Comparison of ENCODE assay signal across 9 mouse cellular contexts in genomic region chr3:102701902-102702544, GRCm38 (mm10). TPM values are rescaled to one million over a fixed set of nuclear protein-coding genes. Genes with fewer than 3 reads are reported as not detected.
DNase-seq lines count a peak whose midpoint lies in the region; ATAC-seq and TF ChIP-seq lines count a peak whose summit lies in the region.
"Had no signal": no experiment of that assay in that cellular context is flagged by ENCODE, and none has a peak within 500 bp of the region (broad histone marks: within the 10 kb centered on the region; RNA-seq: fewer than 3 reads in every experiment).

No protein-coding gene starts in this region.

- no peak overlapping the region for H3K27ac ChIP-seq in midbrain, embryonic 14.5 days (replicated peaks; ENCODE audit: low read depth, low read length)
- H3K27ac ChIP-seq in midbrain, embryonic 16.5 days (ENCODE audit: low read length): no peak overlapping the region
- no peak overlapping the region for H3K27ac ChIP-seq in liver, embryonic 14.5 days

- TF ChIP-seq CTCF in liver, embryonic 14.5 days (IDR thresholded peaks at IDR 0.05; ENCODE audit: low read depth): peak; percentile 75

- no peak overlapping the region for H3K4me3 ChIP-seq in midbrain, embryonic 14.5 days (replicated peaks; ENCODE audit: low read depth, low read length)
- H3K4me3 ChIP-seq in midbrain, embryonic 16.5 days (ENCODE audit: low read depth, low read length): no peak overlapping the region
- no peak overlapping the region for H3K4me3 ChIP-seq in liver, embryonic 14.5 days (ENCODE audit: insufficient read depth in 1 of 2, low read depth in 2 of 2, low read length in 2 of 2)
- H3K4me3 ChIP-seq: myocyte had no signal

- no peaks in the 10 kb centered on the region for H3K36me3 ChIP-seq in midbrain, embryonic 14.5 days (ENCODE audit: control insufficient read depth, insufficient read depth, low read length)
- no peaks in the 10 kb centered on the region for H3K36me3 ChIP-seq in midbrain, embryonic 16.5 days (ENCODE audit: control insufficient read depth, insufficient read depth, low read length)
- no peaks in the 10 kb centered on the region for H3K36me3 ChIP-seq in liver, embryonic 14.5 days (replicated peaks; ENCODE audit: control insufficient read depth, insufficient read depth, low read depth)

- no peak overlapping the region for H3K9ac ChIP-seq in midbrain, embryonic 14.5 days (replicated peaks; ENCODE audit: low read length)
- no peak overlapping the region for H3K9ac ChIP-seq in midbrain, embryonic 16.5 days (ENCODE audit: low read depth, low read length)
- no peak overlapping the region for H3K9ac ChIP-seq in liver, embryonic 14.5 days (replicated peaks)

- peak; percentile 61 for DNase-seq in midbrain, embryonic 14.5 days
- DNase-seq in adipocyte (ENCODE audit: low spot score): peak; percentile 44
- DNase-seq in embryo, embryonic 9.5 days (ENCODE audit: extremely low spot score): peak; percentile 51
- peak; percentile 88 for DNase-seq in induced T-regulatory cell, adult 2 months (ENCODE audit: low read depth)
- peak; percentile 36 to 44 (median 37) for DNase-seq in liver, embryonic 14.5 days (ENCODE audit: low read depth in 3 of 3, low spot score in 3 of 3)
- peak; percentile 37 to 52 for DNase-seq in right cerebral cortex, adult 2 months (ENCODE audit: low spot score in 2 of 2)
- no peak for DNase-seq in urinary bladder, adult 2 months (ENCODE audit: low spot score)

- no peaks in the 10 kb centered on the region for H3K27me3 ChIP-seq in midbrain, embryonic 14.5 days (ENCODE audit: control insufficient read depth, insufficient read depth, low read length)
- H3K27me3 ChIP-seq in midbrain, embryonic 16.5 days (ENCODE audit: control insufficient read depth, insufficient read depth, low read depth, low read length): no peaks in the 10 kb centered on the region
- no peaks in the 10 kb centered on the region for H3K27me3 ChIP-seq in liver, embryonic 14.5 days (ENCODE audit: control insufficient read depth, insufficient read depth, low read length)

- no peak for ATAC-seq in midbrain, embryonic 14.5 days (ENCODE audit: low FRiP score, low TSS enrichment)
- no peak for ATAC-seq in midbrain, embryonic 16.5 days
- peak; percentile 28; the same call in 1 of the 2 replicates for ATAC-seq in liver, embryonic 14.5 days (ENCODE audit: insufficient read depth)

- no peaks in the 10 kb centered on the region for H3K9me3 ChIP-seq in midbrain, embryonic 14.5 days (ENCODE audit: control insufficient read depth, low read length)
- H3K9me3 ChIP-seq in midbrain, embryonic 16.5 days (replicated peaks; ENCODE audit: control insufficient read depth, low read length, poor library complexity, severe bottlenecking): no peaks in the 10 kb centered on the region
- no peaks in the 10 kb centered on the region for H3K9me3 ChIP-seq in liver, embryonic 14.5 days (ENCODE audit: control insufficient read depth, low read length)

- H3K4me2 ChIP-seq in midbrain, embryonic 14.5 days (ENCODE audit: low read length): no peak overlapping the region
- no peak overlapping the region for H3K4me2 ChIP-seq in midbrain, embryonic 16.5 days (ENCODE audit: low read length)
- no peak overlapping the region for H3K4me2 ChIP-seq in liver, embryonic 14.5 days (ENCODE audit: low read depth)

- no peak for TF ChIP-seq EP300 in liver, embryonic 14.5 days (IDR thresholded peaks at IDR 0.05; ENCODE audit: low read depth)

- no peaks in the 10 kb centered on the region for H3K4me1 ChIP-seq in midbrain, embryonic 14.5 days (ENCODE audit: control insufficient read depth, insufficient read depth, low read length)
- H3K4me1 ChIP-seq in midbrain, embryonic 16.5 days (ENCODE audit: control insufficient read depth, insufficient read depth, low read length): peaks cover 2% of the 10 kb centered on the region; the same call in 1 of the 2 replicates
- no peaks in the 10 kb centered on the region for H3K4me1 ChIP-seq in liver, embryonic 14.5 days (replicated peaks; ENCODE audit: control insufficient read depth in 2 of 2, insufficient read depth in 2 of 2, low read length in 1 of 2)

- WGBS in midbrain, embryonic 14.5 days: 46% methylated on average over 7 of the region's 7 CpGs
- WGBS in midbrain, embryonic 16.5 days: 49% methylated on average over 7 of the region's 7 CpGs
- 15% methylated on average over 7 of the region's 7 CpGs for WGBS in liver, embryonic 14.5 days (ENCODE audit: insufficient replicate concordance)

RNA-seq across cellular contexts. Expression of gene Tspan2, which starts 32.3 kb away (rescaled TPM):
- 10.4 and 10.5 TPM in 2 replicates for polyA plus RNA-seq in midbrain, embryonic 14.5 days (2014; fragmentation: Nextera tagmentation; extraction: Ambion mirVana)
- polyA plus RNA-seq in midbrain, embryonic 16.5 days (2015; fragmentation: Nextera tagmentation; extraction: Ambion mirVana): 11.6 and 11.8 TPM in 2 replicates
- polyA plus RNA-seq in liver, embryonic 14.5 days (2012; rRNA removed): 0.67 and 1.2 TPM in 2 replicates
- 1.7 and 2.2 TPM in 2 replicates for polyA plus RNA-seq in liver, embryonic 14.5 days (2014; fragmentation: Nextera tagmentation; extraction: Ambion mirVana)
- 76.3 and 90.8 TPM in 2 replicates for polyA plus RNA-seq in urinary bladder, adult 2 months (2012; rRNA removed)
